Mouse (Mus musculus) fat pad, adult 2 months (tissue): Measurements from ENCODE around the gene Cdk12.

Experiments
- DNase-seq: peaks from one replicate; pipeline ENCODE4 v3.0.0-alpha.2; 2011; ENCODE audit warnings: low read depth, low spot score; ENCODE audit errors: extremely low read depth

Cdk12 gene

GRCm38 (mm10) chr11:98253807-98254206 is 50.9 kb downstream of the Cdk12 start:
- DNase-seq: no peak

DNA sequence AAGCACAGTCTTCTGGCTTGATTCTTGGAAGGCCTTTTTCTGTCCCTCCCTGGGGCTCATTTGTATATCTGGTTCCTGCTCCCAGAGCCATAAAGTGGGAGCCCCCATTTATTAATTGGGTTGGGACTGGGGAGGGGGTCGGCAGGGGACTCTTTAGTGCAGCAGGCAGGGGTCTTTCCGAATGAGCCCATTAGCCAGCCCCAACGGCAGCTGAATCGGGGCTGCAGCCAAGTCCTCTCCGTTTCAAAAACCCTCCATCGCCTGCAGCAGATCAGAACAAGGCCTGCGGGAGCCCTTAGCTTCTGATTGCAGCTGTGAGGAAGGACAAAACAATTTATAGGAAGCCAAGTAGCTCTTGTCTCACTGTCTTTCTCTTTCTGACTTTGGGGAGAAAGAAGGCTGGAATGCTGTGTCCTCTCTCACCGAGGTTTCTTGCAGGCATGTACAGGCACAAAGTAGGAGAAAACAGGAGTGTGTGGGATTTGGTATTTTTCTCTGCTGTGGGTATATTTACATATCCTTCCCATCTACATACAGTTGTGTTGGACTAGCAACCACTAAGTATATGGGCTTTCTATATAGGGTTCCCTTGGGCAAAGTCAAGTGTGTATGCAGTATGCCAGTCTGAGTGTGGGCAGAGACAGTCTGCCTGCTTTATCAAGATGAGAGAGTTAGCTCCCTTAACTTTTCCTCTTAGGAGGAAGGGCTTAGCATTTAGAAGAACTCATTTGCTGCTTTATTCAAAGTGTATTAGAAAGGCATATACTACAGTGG is 58.0 kb downstream of the Cdk12 start:
- DNase-seq: no peak

- DNase-seq: no peak
Observed at GRCm38 (mm10) chr11:98265039-98265438, 62.2 kb downstream of the Cdk12 start.

GRCm38 (mm10) chr11:98265891-98266290 is 63.0 kb downstream of the Cdk12 start:
- DNase-seq: no peak

DNA sequence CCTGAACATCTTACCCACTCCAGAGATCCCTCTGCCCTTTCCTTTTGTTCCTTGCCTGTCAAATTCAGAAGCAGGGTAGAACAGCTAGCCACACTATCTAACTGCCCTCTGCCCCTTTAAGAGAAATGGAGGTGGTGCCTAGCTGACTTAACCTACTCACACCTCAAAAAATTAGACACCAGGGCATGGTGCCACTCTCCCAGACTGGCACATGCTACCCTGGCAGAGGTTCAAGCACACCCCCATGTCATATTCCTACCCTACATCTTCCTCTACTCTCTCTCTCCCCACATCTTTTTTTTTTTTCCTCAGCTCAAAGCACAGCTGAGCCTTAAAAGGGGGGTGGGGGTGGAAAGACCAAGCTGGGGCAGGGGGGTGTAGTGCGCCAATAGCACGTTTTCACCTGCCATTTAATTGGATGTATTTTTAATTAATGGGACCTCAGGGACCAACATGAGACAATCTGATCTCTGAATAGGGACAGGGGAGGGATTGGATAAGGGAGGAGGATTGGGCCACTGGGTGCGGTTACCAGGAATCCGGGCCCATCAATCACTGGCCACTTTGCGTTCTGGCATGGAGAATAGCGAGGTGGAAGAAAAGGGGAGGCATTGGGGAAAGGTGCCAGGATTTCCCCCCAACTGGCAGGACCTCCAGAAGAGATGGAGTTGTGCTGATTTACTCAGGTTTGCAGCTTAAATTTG is 64.0 kb downstream of the Cdk12 start:
- no peak for DNase-seq

DNA sequence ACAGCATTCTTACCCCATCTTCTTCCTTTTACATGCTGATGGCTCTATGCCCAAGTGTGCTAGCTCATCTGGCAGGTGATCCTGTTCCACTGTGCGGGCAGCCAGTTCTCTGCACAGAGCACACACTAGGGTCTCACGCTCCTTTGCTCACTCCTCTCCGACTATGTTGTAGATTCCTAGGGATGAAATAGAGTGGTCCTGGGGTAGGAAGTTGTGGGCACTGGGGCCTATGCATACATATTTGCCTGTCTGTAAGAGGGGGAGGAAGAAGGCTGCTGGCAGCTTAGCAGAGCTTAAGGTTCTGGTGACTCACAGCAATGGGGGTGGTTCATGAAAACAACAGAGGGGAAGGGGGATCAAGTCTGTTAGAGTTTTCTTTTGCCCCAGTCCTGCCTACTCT is 67.2 kb downstream of the Cdk12 start:
- DNase-seq: no peak

DNA sequence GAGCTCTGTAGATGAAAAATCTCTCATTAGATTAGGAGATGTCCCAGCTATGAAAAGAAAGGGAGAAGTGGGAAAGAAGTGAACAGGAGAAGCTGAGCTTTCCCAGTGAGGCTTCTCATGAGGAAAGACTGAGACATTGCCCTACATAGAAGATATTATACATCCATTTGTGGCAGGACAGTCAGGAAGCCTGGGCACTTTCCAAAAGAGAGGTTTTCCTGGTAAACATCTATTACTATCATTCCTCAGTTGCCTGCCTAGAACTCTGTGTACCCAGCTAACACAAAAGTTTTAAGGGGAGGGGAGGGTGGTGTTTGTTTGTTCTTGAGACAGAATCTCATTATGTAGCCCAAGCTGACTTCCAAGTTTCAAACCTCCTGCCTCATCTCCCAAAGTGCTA is 67.6 kb downstream of the Cdk12 start:
- DNase-seq: no peak

GRCm38 (mm10) chr11:98283740-98284139 is 80.9 kb downstream of the Cdk12 start:
- no peak for DNase-seq

DNA sequence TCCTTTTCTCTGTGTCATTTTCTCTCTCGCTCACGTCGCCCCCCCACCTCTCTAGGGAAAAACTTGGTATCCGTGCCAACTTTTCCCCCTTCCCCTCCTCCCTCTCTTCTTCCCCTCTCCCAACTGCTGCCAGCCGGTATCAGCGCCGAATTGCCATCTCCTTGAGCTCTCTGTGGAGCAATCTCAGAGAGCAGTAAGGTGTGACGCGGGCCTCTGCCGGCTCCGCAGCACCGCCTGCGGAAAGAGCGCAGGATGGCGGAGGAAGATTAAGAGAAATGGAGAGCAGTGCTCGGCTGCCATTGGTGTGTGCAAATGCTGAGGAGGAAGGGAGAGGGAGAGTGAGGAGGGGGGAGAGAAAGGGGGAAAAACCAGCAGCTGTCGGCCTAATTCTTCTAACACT is 81.4 kb downstream of the Cdk12 start:
- no peak for DNase-seq

DNA sequence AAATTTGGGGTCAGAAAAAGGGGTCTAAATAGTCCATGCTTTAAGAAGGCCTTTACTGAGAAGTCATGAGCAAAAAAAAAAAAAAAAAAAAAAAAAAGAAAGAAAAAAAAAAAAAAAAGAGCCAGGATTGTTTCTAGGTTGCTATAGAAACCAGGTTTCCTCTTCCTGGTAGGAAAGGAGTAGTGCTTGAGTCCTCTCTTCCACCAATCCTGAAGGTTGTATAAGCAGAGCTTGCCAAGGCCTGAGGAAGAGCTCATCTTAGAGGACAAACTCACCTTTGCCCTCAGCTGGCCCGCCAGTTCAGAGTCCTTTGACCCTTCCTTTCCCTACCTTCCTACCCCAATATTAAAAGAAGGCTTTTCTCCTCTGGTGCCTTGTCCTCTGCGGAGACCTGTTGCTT is 82.5 kb downstream of the Cdk12 start:
- no peak for DNase-seq

DNA sequence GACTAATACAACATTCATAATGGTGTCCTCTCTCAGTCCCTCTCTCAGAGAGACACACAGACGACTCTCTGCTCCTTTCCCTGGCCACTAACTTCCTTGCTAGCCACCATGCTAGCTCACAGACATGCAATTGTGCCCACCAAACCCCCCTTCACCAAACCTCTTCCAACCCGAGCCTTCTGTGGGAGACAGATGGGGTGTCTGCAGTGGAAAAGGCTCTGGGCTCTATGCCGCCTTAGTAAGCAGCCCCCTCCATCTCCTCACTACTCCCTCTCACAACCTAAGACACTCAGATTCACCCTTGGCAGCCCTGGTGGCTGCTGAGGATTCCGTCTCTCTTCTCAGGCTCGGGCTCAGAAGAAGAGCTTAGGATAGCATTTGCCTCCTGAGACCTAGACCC is 84.7 kb downstream of the Cdk12 start:
- DNase-seq: no peak

- DNase-seq: no peak
Observed at GRCm38 (mm10) chr11:98287961-98288360, 85.1 kb downstream of the Cdk12 start.

GRCm38 (mm10) chr11:98289873-98290272 is 87.0 kb downstream of the Cdk12 start:
- peak; percentile 79 for DNase-seq

GRCm38 (mm10) chr11:98290906-98291305 is 88.0 kb downstream of the Cdk12 start:
- no peak for DNase-seq

DNA sequence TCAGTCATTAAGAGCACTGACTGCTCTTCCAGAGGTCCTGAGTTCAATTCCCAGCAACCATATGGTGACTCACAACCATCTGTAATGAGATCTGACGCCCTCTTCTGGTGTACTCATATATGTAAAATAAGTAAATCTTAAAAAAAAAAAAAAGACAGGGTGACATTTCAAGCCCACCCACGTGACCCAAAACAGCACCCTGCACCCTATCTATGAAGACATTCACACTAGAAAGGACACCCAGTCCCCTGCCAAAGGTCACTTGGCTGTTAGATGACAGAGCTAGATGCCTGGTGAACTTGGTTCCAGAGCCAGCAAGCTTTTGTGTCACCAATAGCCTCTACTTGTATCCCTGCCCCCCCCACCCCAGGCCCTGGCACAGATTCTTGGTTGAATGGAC is 90.2 kb downstream of the Cdk12 start:
- DNase-seq: no peak

DNA sequence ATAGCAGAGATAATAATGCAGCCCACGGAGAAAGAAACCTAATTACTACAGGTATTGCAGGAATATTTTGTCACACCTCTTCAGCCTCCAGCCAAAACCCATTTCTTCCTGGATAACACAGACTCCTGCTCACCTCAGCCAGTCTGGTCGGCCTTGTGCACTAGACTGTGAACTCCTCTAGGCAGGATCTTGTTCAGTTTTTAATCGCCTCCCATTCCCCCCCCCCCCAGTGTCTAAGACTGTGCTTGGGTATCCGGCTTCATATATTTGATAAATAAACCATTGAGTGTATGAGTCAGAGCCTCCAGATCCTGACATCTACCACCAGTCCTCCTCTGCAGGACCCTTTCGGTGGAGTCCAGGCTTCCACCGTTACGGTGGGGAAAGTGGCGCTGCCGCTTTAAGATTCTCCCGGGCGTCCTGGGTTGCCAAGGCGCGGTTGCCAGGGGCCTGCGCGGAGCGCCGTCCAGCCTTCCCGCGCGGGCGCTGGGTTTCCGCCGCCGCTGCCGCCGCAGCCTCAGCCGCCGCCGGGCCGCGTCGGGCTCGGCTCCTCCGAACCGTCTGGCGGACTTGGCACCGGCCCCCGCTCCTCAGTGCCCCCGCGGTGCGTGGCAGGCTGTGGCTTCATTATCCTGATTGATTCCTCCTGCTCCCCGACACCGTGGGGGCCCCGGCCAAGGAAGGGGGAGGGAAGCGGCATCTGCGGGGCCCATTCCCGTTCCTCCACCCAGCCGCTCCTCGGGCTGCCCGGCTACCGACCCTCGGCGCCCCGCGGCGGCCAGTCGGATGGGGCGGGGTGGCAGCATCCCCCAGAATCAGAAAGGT is 91.5 kb downstream of the Cdk12 start:
- DNase-seq: no peak

DNA sequence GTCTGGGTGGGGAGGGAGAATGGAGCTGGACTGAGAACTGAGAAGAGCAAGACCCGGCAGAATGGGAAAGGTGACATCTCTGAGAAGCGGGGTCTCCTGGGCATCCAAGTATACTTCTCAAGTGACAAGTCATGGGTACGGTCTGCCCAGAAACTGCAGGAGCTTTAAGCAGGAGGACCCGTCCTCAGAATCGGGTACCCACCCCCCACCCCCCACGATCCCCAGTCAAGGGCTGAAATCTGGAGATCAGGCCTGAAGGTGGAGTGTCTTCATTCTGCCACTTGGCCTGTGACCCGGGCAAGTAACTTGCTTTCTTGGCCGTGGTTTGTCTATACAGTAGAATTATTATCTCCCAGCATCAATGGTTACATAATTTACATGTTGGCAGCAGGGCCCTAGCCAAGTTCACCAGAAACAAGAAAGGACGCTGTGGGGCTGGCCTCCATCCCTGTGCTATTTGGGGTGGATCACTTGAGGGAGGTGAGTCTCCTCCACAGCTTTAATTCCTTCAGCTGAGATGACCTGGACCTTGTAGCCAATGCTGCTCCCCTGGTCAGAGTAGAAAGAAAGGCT is 92.2 kb downstream of the Cdk12 start:
- DNase-seq: no peak

GRCm38 (mm10) chr11:98296277-98296676 is 93.4 kb downstream of the Cdk12 start:
- no peak for DNase-seq

- DNase-seq: no peak
Observed at GRCm38 (mm10) chr11:98296916-98297315, 94.1 kb downstream of the Cdk12 start.

DNA sequence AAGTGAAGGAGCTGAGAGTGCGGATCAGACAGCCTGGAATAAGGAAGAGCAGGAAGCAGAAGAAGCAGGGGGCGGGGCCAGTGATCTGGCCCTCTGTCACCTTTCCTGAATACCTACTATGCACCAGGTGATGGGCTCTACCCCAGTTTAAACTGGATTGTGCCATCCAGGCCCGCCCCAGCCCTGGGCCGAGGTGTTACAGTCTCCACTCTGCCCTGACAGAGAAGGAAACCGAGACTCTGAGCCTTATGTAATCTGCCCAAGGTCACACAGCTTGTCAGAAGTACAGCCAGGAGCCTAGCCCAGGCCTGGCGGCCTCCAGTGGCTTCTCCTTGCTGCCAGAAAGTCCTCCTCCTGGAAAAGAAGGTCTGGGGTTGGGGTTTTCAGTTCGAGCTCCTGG is 94.9 kb downstream of the Cdk12 start:
- no peak for DNase-seq

DNA sequence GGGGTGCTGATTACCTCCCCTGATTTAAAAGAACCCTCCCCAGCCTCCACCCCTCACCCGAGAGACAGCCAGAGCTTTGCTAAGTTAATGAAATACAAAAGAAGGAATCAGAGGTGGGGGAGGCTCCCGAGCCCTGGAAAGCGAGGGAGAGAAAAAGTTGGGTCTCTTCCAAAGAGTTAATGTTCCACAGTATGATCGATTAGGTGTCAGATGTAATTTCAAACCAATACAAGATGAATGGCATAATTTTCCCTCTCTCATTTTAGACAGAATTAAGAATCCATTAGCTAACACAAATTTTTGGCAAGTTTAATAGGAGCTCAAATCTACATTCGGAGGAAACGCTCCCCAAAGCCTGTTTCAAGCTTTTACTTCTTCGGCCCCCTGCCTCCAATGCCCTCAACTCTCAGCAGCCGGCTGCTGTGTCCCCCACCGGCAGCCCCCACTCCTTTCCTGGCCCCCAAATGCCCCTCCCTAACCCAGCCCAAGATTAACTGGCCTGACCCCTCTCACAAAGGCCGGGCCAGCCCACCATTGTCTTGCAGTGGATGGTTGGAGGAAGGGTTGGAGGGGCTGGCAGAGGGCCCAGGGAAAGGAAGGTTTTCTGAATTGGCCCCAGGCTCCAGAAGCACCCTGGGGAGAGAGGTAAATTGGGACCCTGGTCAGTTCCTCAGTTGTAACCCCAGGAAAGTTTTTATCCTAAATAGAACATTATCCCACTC is 95.8 kb downstream of the Cdk12 start:
- DNase-seq: no peak
